Mouse (Mus musculus): ENCODE results near the gene Dnhd1.

- no peak for TF ChIP-seq CTCF (IDR thresholded peaks at IDR 0.05; ENCODE audit: low read depth)
- TF ChIP-seq EP300 (IDR thresholded peaks at IDR 0.05; ENCODE audit: low read depth), result no peak
Observed at GRCm38 (mm10) chr7:105639756-105640155, 10.9 kb upstream of the Dnhd1 start, which contains the start of gene Timm10b.

Measured in liver, postnatal 0 days (tissue).